In the genomic region with DNA sequence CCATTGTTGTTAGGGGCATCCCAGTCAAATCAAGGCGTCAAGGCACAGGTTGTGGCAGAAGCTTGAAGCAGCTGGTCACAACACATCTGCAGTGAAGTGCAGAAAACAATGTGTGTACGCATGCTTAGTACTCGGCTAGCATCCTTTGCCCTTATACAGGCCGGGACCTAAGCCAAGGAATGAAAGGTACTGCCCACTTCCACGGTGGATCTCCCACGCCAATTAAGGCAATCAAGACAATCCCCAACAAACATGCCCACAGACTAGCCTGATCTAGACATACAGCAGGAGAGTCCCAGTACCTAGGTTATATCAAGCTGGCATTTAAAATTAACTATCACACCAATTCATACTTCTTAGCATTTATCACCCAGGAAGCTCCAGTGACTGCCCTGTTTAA, we compare ENCODE assay signal across 15 mouse cellular contexts.
"Had no signal": no experiment of that assay in that cellular context is flagged by ENCODE, and none has a peak within 500 bp of the region (broad histone marks: within the 10 kb centered on the region; RNA-seq: fewer than 3 reads in every experiment).

No protein-coding gene starts in this region.

- ATAC-seq: liver, postnatal 0 days; lung, postnatal 0 days; midbrain, embryonic 13.5 days; midbrain, embryonic 15.5 days had no signal

- H3K4me3 ChIP-seq: lung, embryonic 15.5 days; midbrain, embryonic 13.5 days; midbrain, embryonic 15.5 days; neural tube, embryonic 12.5 days had no signal

- H3K27me3 ChIP-seq: lung, embryonic 15.5 days; midbrain, embryonic 13.5 days; midbrain, embryonic 15.5 days; neural tube, embryonic 12.5 days had no signal

- H3K9ac ChIP-seq: liver, postnatal 0 days; lung, embryonic 15.5 days; midbrain, embryonic 13.5 days; midbrain, embryonic 15.5 days; neural tube, embryonic 12.5 days had no signal

- H3K27ac ChIP-seq: lung, embryonic 15.5 days; macrophage; midbrain, embryonic 13.5 days; midbrain, embryonic 15.5 days; neural tube, embryonic 12.5 days had no signal

- H3K4me2 ChIP-seq: lung, embryonic 15.5 days; midbrain, embryonic 11.5 days; midbrain, embryonic 13.5 days; midbrain, embryonic 15.5 days; neural tube, embryonic 12.5 days had no signal

- H3K36me3 ChIP-seq: lung, embryonic 15.5 days; midbrain, embryonic 13.5 days; midbrain, embryonic 15.5 days; neural tube, embryonic 12.5 days had no signal

- DNase-seq: liver, postnatal 0 days; lung, adult 2 months; lung, postnatal 14 days; lung, postnatal 36 days; right cerebral cortex, postnatal 14 days; thymus, adult 18-20 months; thymus, postnatal 14 days; thymus, postnatal 36 days had no signal

- H3K9me3 ChIP-seq: lung, embryonic 15.5 days; midbrain, embryonic 15.5 days; neural tube, embryonic 12.5 days had no signal
